Mouse (Mus musculus) CD4-positive, CD25-positive, alpha-beta regulatory T cell, adult 4 months (primary cell): ENCODE results near the gene Dhx37. TPM values are rescaled to one million over a fixed set of nuclear protein-coding genes. Genes with fewer than 3 reads are reported as not detected.

Experiments used
- polyA plus RNA-seq, 2 experiments: library from polyadenylated mRNA; unstranded; fragments of 100-300 nt; shearing (Covaris generic); gene quantifications; one replicate each; pipeline ENCODE4 v1.2.1; 2017

The Dhx37 gene
- polyA plus RNA-seq, 2 experiments from 2014 or later: 8.4 to 8.6 TPM

Other genes with a start within 250 kb of the Dhx37 start
- 10 to 100 TPM in 1 of 2 experiments, 1 to 10 TPM in 1; 5.9 to 11.6 TPM for gene Scarb1, start 93.0 kb downstream of the Dhx37 start, polyA plus RNA-seq
- gene Gm10382, start 44.8 kb downstream of the Dhx37 start, polyA plus RNA-seq: 1 to 10 TPM in 1 of 2 experiments, under 1 TPM in 1; 0.70 to 1.0 TPM
- 1,000 to 10,000 TPM in 1 of 2 experiments, 100 to 1,000 TPM in 1; 954 to 1,216 TPM for gene Ubc, start 43.9 kb downstream of the Dhx37 start, polyA plus RNA-seq
- 1 to 10 TPM; 4.3 to 7.5 TPM for gene Bri3bp, start 7.4 kb upstream of the Dhx37 start, polyA plus RNA-seq
- gene Aacs, start 41.7 kb upstream of the Dhx37 start, polyA plus RNA-seq: 10 to 100 TPM; 22.1 to 39.8 TPM
- under 1 TPM in 1 of 2 experiments, not detected in 1; 0.16 TPM for gene Tmem132b, start 97.7 kb upstream of the Dhx37 start, polyA plus RNA-seq